Mouse (Mus musculus): ENCODE data around the gene Zfyve28.

- TF ChIP-seq POLR2A (IDR thresholded peaks at IDR 0.05; ENCODE audit: borderline replicate concordance, extremely low read depth, low read depth, low read length) (no peak), CTCF (IDR thresholded peaks at IDR 0.05; ENCODE audit: insufficient read depth, low read length) (no peak)
Measured at GRCm38 (mm10) chr5:34170726-34171125, 117.5 kb downstream of the Zfyve28 start.

Measured in lung, adult 2 months (tissue).